Mouse (Mus musculus): ENCODE data around the gene Kctd7.

- TF ChIP-seq CTCF (IDR thresholded peaks at IDR 0.05) (no peak), POLR2A (IDR thresholded peaks at IDR 0.05; ENCODE audit: insufficient read depth, low read depth, low read length) (no peak)
Observed at GRCm38 (mm10) chr5:130101724-130102123, 42.9 kb upstream of the Kctd7 start.
